Mouse (Mus musculus) granulocyte monocyte progenitor cell, adult 5-6 weeks (primary cell): ENCODE results near the gene Prm2. TPM values are rescaled to one million over a fixed set of nuclear protein-coding genes. Genes with fewer than 3 reads are reported as not detected.
"Not testable (repeated sequence)": the region's sequence is repeated elsewhere in the genome, so short reads cannot be mapped to it uniquely, and the experiment has no call there.

ENCODE experiments used
- ATAC-seq: replicated peaks from 2 replicates; pipeline ENCODE4 v1.8.0; 2016; ENCODE audit warnings: mild to moderate bottlenecking, moderate TSS enrichment, inconsistent platforms; ENCODE audit not compliant: poor library complexity, severe bottlenecking
- total RNA-seq, 2 experiments: library from RNA; stranded (forward) in 1 of 2; stranded (reverse) in 1 of 2; fragments of 200-712, 200-1000 nt in 1 of 2; fragments of >200 nt in 1 of 2; fragmentation: Nextera tagmentation in 1 of 2; gene quantifications; 2 replicates each; pipeline ENCODE4 v1.2.3; 2014 to 2017

The Prm2 gene
- total RNA-seq, 2 experiments from 2014 or later: not detected

- no peak for ATAC-seq
Observed at GRCm38 (mm10) chr16:10813726-10814125, 17.8 kb upstream of the Prm2 start.

GRCm38 (mm10) chr16:10812865-10813371 is 17.0 kb upstream of the Prm2 start, which contains the start of gene Gm11172:
Gene Gm11172 (plus strand): TSS chr16:10812915.
- peak; percentile 54 for ATAC-seq

- ATAC-seq: no peak
Observed at GRCm38 (mm10) chr16:10810376-10810775, 14.4 kb upstream of the Prm2 start.

GRCm38 (mm10) chr16:10805789-10806527 is 10.0 kb upstream of the Prm2 start, which contains the start of gene Prm1:
Gene Prm1 (minus strand): TSS chr16:10805839.
- ATAC-seq: no peak

- ATAC-seq: not testable (repeated sequence)
Observed at GRCm38 (mm10) chr16:10802420-10802819, 6.5 kb upstream of the Prm2 start.

- ATAC-seq: no peak
Observed at GRCm38 (mm10) chr16:10790702-10791101, 5.2 kb downstream of the Prm2 start, which contains the start of gene Prm3. Gene Prm3 (minus strand): TSS chr16:10790914.

- ATAC-seq: no peak
Observed at GRCm38 (mm10) chr16:10788866-10789265, 7.1 kb downstream of the Prm2 start.

GRCm38 (mm10) chr16:10788271-10788670 is 7.7 kb downstream of the Prm2 start, which contains the start of gene Tnp2:
Gene Tnp2 (minus strand): TSS chr16:10788660.
- no peak for ATAC-seq

- no peak for ATAC-seq
Observed at GRCm38 (mm10) chr16:10787548-10788058, 8.3 kb downstream of the Prm2 start.

- ATAC-seq: no peak
Observed at GRCm38 (mm10) chr16:10786782-10787547, 9.0 kb downstream of the Prm2 start.

- peak; percentile 45 for ATAC-seq
Observed at GRCm38 (mm10) chr16:10786288-10786687, 9.6 kb downstream of the Prm2 start.

GRCm38 (mm10) chr16:10785371-10786231 is 10.3 kb downstream of the Prm2 start, which contains the start of gene Socs1:
Gene Socs1 (minus strand): TSS chr16:10785536.
- ATAC-seq: peak; percentile 52

GRCm38 (mm10) chr16:10784793-10785370 is 11.1 kb downstream of the Prm2 start:
- ATAC-seq: peak; percentile 48

GRCm38 (mm10) chr16:10783883-10784792 is 11.8 kb downstream of the Prm2 start:
- no peak for ATAC-seq

- ATAC-seq: no peak
Observed at GRCm38 (mm10) chr16:10783451-10783850, 12.5 kb downstream of the Prm2 start.

- ATAC-seq: peak; percentile 40
Observed at GRCm38 (mm10) chr16:10783152-10783434, 12.8 kb downstream of the Prm2 start.

GRCm38 (mm10) chr16:10782377-10783151 is 13.4 kb downstream of the Prm2 start:
- ATAC-seq: peak; percentile 0; the same call in 1 of the 2 replicates

- ATAC-seq: no peak
Observed at GRCm38 (mm10) chr16:10781862-10782371, 14.0 kb downstream of the Prm2 start.
